Comparison of ENCODE assay signal across 31 mouse cellular contexts in genomic region chr8:3397597-3397996, GRCm38 (mm10). TPM values are rescaled to one million over a fixed set of nuclear protein-coding genes. Genes with fewer than 3 reads are reported as not detected.
A peak's percentile ranks its signal among the peaks of the same experiment; 100 is the strongest.
DNase-seq lines count a peak whose midpoint lies in the region; ATAC-seq and TF ChIP-seq lines count a peak whose summit lies in the region.
"Had no signal": no experiment of that assay in that cellular context is flagged by ENCODE, and none has a peak within 500 bp of the region (broad histone marks: within the 10 kb centered on the region; RNA-seq: fewer than 3 reads in every experiment).

No protein-coding gene starts in this region.

- H3K9me3 ChIP-seq in kidney, postnatal 0 days (replicated peaks; ENCODE audit: low read length): no peaks in the 10 kb centered on the region
- no peaks in the 10 kb centered on the region for H3K9me3 ChIP-seq in kidney, embryonic 14.5 days (ENCODE audit: control insufficient read depth, low read length)
- H3K9me3 ChIP-seq: embryonic facial prominence, embryonic 10.5 days; forebrain, embryonic 15.5 days; intestine, embryonic 15.5 days had no signal

- ATAC-seq in kidney, postnatal 0 days (replicated peaks; ENCODE audit: low FRiP score, low read depth): no peak
- no peak for ATAC-seq in kidney, embryonic 14.5 days (ENCODE audit: low FRiP score, low TSS enrichment)
- ATAC-seq: forebrain, embryonic 15.5 days; hindbrain, embryonic 16.5 days; intestine, embryonic 15.5 days had no signal

- H3K27me3 ChIP-seq in kidney, postnatal 0 days (ENCODE audit: insufficient read depth, low read length): no peaks in the 10 kb centered on the region
- H3K27me3 ChIP-seq in kidney, embryonic 14.5 days (ENCODE audit: control insufficient read depth, insufficient read depth, low read length): no peaks in the 10 kb centered on the region
- H3K27me3 ChIP-seq: forebrain, embryonic 15.5 days; intestine, embryonic 15.5 days had no signal

- no peak overlapping the region for H3K4me2 ChIP-seq in kidney, postnatal 0 days (ENCODE audit: low read length)
- no peak overlapping the region for H3K4me2 ChIP-seq in kidney, embryonic 14.5 days (replicated peaks; ENCODE audit: low read depth, low read length)
- H3K4me2 ChIP-seq: forebrain, embryonic 15.5 days; heart, embryonic 11.5 days; intestine, embryonic 15.5 days; liver, embryonic 11.5 days; midbrain, embryonic 11.5 days had no signal

- no peak overlapping the region for H3K4me3 ChIP-seq in kidney, postnatal 0 days (replicated peaks; ENCODE audit: low read depth, low read length)
- no peak overlapping the region for H3K4me3 ChIP-seq in kidney, embryonic 14.5 days (ENCODE audit: low read length)
- H3K4me3 ChIP-seq: embryonic facial prominence, embryonic 10.5 days; forebrain, embryonic 15.5 days; intestine, embryonic 15.5 days; layer of hippocampus, adult 2 months had no signal

- H3K4me1 ChIP-seq in kidney, postnatal 0 days (replicated peaks; ENCODE audit: insufficient read depth, low read length): peaks cover 9% of the 10 kb centered on the region
- peaks cover 22% of the 10 kb centered on the region for H3K4me1 ChIP-seq in kidney, embryonic 14.5 days (ENCODE audit: control insufficient read depth, insufficient read depth, low read length)

- H3K27ac ChIP-seq in kidney, postnatal 0 days: peak overlapping the region; percentile 19; the same call in 1 of the 2 replicates
- no peak overlapping the region for H3K27ac ChIP-seq in kidney, embryonic 14.5 days (ENCODE audit: low read depth, low read length)
- H3K27ac ChIP-seq: embryonic facial prominence, embryonic 10.5 days; forebrain, embryonic 15.5 days; intestine, embryonic 15.5 days; layer of hippocampus, adult 2 months; stomach, postnatal 0 days had no signal

- no peak for TF ChIP-seq CTCF in kidney, postnatal 0 days (IDR thresholded peaks at IDR 0.05; ENCODE audit: low read depth)

- H3K9ac ChIP-seq in kidney, postnatal 0 days (ENCODE audit: low read depth, low read length): no peak overlapping the region
- no peak overlapping the region for H3K9ac ChIP-seq in kidney, embryonic 14.5 days (ENCODE audit: low read depth, low read length)
- H3K9ac ChIP-seq: forebrain, embryonic 15.5 days; intestine, embryonic 15.5 days had no signal

- peak; percentile 36 for DNase-seq in adrenal gland, postnatal 36 days
- no peak for DNase-seq in adrenal gland, adult 18-20 months (ENCODE audit: low spot score in 2 of 2)
- DNase-seq in kidney, postnatal 0 days (ENCODE audit: low spot score): no peak
- DNase-seq in ovary, adult 18-20 months (ENCODE audit: low spot score): peak; percentile 18
- DNase-seq in ovary, postnatal 14 days (ENCODE audit: low spot score): no peak
- peak; percentile 58 to 60 for DNase-seq in kidney, postnatal 36 days
- no peak for DNase-seq in cerebellum, postnatal 25 days
- DNase-seq: cerebellum, adult 9-11 months; gastrocnemius, postnatal 14 days; heart, adult 11 months; right cerebral cortex, postnatal 14 days; thymus, adult 2 months; thymus, postnatal 4 days had no signal

- WGBS in kidney, postnatal 0 days: 85% methylated on average over 3 of the region's 3 CpGs
- WGBS in kidney, embryonic 14.5 days: 94% methylated on average over 3 of the region's 3 CpGs

- no peaks in the 10 kb centered on the region for H3K36me3 ChIP-seq in kidney, postnatal 0 days (ENCODE audit: insufficient read depth, low read length)
- peaks cover 4% of the 10 kb centered on the region; the same call in 1 of the 2 replicates for H3K36me3 ChIP-seq in kidney, embryonic 14.5 days (ENCODE audit: control insufficient read depth, insufficient read depth, low read length)
- H3K36me3 ChIP-seq: intestine, embryonic 15.5 days had no signal

RNA-seq across cellular contexts. Expression of gene Arhgef18, which starts 4.8 kb away (rescaled TPM):
- 10 to 100 TPM; 33.9 to 38.4 TPM for total RNA-seq in adrenal gland, postnatal 36 days (2021)
- 10 to 100 TPM; 31.0 to 34.2 TPM for total RNA-seq in adrenal gland, adult 18-20 months (2021)
- polyA plus RNA-seq in kidney, postnatal 0 days (2015; fragmentation: Nextera tagmentation; extraction: Ambion mirVana): 9.6 and 10.6 TPM in 2 replicates
- 8.9 and 11.7 TPM in 2 replicates for polyA plus RNA-seq in kidney, embryonic 14.5 days (2014; fragmentation: Nextera tagmentation; extraction: Ambion mirVana)

RNA-seq across cellular contexts. Expression of gene A430078G23Rik, which starts 44.4 kb away (rescaled TPM):
- total RNA-seq in adrenal gland, postnatal 36 days (2021): under 1 TPM; 0.40 to 0.79 TPM
- under 1 TPM in 1 of 2 experiments, not detected in 1; 0.38 TPM for total RNA-seq in adrenal gland, adult 18-20 months (2021)
- polyA plus RNA-seq in kidney, postnatal 0 days (2015; fragmentation: Nextera tagmentation; extraction: Ambion mirVana): 0.05 and 0.24 TPM in 2 replicates
- polyA plus RNA-seq in kidney, embryonic 14.5 days (2014; fragmentation: Nextera tagmentation; extraction: Ambion mirVana): not detected in 2 replicates
- total RNA-seq: layer of hippocampus, adult 2 months; layer of hippocampus, postnatal 25 days; left cerebral cortex, postnatal 10 days; midbrain, postnatal 0 days had no signal
- polyA plus RNA-seq: C2C12; cortical plate, adult 2 months; heart, postnatal 0 days; hindbrain, embryonic 16.5 days; limb, embryonic 11.5 days; midbrain, embryonic 11.5 days; midbrain, postnatal 0 days; neural tube, embryonic 14.5 days had no signal

Comparison
In these comparisons a context has a peak if more than half of its experiments do, and no peak if none do; other contexts are left out.
1. DNase-seq: peak in adrenal gland, postnatal 36 days (2 of 2), ovary, adult 18-20 months (single experiment) and kidney, postnatal 36 days (2 of 2); none in adrenal gland, adult 18-20 months (0 of 2), kidney, postnatal 0 days (single experiment), ovary, postnatal 14 days (single experiment) and cerebellum, postnatal 25 days (0 of 2).